Mouse (Mus musculus): ENCODE results near the gene Klhl11.

Klhl11 gene

GRCm38 (mm10) chr11:100472197-100472934 is at the start of gene Klhl11:
Klhl11 (minus strand) TSS chr11:100472741.
- peak; percentile 98 for DNase-seq (ENCODE audit: low read depth)

DNA sequence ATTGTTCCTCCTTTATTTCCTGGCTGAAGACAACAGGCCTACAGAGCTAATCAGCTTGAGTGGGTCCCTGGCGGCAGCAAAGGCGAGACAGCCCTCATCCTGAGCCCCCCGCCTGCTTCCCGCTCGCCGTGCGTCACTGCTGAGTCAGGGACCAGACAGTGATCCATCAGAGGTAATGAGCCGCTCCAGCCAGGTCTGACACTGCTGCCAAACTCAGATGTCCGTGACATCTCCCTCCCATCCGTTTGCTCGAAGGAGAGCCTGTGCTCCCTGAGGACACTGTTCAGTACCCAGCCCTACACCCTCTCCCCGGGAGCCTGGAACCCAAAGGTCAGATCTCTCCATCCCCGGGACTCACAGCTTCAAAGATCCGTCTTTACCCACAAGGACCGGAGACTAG is 48.3 kb upstream of the Klhl11 start:
- no peak for DNase-seq (ENCODE audit: low read depth)

DNA sequence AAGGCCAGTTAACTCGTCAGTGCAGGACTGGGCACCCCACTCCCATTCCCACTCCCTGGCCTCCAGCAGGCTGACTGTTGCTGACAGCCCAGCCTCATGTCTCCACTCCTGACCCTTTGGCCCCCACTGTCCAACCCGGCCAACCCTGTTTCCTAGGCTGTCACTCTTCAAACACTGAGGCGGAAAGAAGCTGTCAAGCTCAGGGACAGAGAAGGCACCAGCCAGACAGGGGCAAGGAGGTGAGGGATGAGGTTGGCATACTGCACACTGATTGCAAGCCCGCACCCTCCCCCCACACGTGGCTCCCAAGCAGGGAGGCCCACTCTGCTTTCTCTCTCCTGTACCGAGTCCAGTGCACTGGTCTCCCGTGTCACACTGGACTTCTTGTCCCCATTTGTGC is 46.6 kb upstream of the Klhl11 start:
- no peak for DNase-seq (ENCODE audit: low read depth)

DNA sequence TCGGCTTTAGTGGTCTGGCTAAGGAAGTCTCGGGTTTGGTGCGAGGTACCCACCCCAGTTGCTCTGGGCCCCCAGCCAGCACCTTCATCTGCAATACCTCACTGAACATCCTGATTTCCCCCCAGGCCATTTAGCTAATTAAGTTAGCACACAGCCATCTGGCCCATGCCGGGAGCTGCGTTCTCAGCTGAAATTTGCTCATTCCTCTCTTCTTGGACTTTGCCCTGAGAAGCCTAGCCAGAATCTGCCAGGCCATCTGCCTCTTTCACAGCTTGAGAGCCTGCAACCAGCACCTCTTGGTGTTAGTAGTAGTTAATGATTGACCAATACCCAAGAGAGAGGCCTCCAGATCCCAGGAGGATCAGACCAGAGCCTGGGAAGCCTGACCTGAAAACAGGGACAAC is 45.6 kb upstream of the Klhl11 start:
- DNase-seq (ENCODE audit: low read depth) = no peak

- DNase-seq (ENCODE audit: low read depth) = no peak
Measured at GRCm38 (mm10) chr11:100516291-100516690, 43.8 kb upstream of the Klhl11 start.

- DNase-seq (ENCODE audit: low read depth) = no peak
Measured at GRCm38 (mm10) chr11:100515789-100516188, 43.2 kb upstream of the Klhl11 start.

- DNase-seq (ENCODE audit: low read depth) = no peak
Measured at GRCm38 (mm10) chr11:100515061-100515460, 42.5 kb upstream of the Klhl11 start.

DNA sequence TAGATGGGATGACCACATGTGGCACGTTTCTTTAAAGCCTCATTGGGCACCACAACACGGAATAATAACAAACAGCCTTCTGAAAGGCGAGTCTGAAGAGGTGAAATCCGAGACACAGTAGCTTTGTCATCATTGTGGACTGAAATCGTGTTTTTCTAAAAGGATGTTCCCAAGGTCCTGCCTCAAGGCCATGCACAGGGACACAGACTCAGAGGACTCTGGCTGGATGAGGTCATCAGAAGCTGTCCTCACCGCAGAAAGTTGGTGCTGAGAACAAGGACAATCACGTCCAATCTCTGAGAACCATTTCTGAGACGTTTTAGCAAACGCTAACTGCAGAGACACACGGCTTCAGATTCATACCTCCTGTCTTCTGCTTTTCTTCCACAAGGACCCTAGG is 41.2 kb upstream of the Klhl11 start:
- DNase-seq (ENCODE audit: low read depth) = no peak

DNA sequence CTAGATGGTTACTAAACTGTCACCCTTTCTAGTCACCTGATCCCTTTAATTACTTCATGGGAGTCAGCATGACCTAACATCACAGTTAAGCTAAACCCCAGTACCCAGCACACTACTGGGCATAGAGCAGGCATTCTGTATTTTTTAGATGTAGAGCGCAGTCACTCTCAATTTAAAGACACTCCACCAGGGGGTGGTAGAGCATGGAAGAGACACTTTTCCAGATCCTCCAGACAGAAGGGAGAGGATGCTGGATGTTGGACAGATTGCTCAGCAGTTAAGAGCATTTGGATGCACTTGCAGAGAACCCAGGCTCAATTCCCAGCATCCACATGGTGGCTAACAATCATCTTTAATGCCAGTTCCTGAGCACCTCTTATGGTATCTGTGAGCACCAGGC is 39.8 kb upstream of the Klhl11 start:
- peak; percentile 73 for DNase-seq (ENCODE audit: low read depth)

DNA sequence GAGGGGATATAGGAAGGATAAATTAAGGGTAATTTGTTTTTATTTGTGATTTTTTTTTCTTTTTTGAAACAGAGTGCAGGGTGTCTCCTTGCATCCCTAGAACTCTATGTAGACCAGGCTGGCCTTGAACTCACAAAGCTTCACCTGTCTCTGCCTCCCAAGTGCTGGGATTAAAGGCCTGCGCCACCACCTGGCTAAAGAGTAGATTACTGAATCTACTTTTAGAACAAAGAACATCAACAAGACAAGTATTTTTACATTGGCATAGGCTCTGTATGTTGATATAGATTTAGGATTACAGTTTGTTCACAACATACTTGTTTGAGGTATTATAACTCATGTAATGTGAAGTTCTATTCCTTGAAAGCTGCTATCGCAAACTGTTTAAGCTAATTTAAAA is 38.0 kb upstream of the Klhl11 start:
- peak; percentile 31 for DNase-seq (ENCODE audit: low read depth)

DNA sequence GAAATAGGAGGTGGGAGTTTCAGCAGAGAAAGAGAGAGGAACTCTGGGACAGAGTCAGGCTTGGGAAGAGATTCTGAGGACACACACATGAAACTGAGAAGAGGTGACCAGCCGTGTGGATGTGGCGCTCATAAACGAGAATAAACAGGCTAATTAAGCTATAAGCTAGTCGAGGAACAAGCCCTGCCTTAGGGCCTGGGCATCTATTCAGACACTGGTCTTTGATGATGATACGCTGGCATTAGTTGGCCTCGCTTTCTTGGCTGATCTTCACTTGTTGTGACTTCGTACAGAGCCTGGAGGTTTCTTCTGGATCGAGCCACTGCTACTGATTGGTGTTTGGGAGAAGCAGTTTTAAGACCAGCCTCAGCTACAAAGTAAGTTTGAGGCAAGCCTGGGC is 33.5 kb upstream of the Klhl11 start:
- DNase-seq (ENCODE audit: low read depth) = no peak

- no peak for DNase-seq (ENCODE audit: low read depth)
Measured at GRCm38 (mm10) chr11:100504990-100505660, 32.6 kb upstream of the Klhl11 start.

- DNase-seq (ENCODE audit: low read depth) = no peak
Measured at GRCm38 (mm10) chr11:100501321-100501720, 28.8 kb upstream of the Klhl11 start.

DNA sequence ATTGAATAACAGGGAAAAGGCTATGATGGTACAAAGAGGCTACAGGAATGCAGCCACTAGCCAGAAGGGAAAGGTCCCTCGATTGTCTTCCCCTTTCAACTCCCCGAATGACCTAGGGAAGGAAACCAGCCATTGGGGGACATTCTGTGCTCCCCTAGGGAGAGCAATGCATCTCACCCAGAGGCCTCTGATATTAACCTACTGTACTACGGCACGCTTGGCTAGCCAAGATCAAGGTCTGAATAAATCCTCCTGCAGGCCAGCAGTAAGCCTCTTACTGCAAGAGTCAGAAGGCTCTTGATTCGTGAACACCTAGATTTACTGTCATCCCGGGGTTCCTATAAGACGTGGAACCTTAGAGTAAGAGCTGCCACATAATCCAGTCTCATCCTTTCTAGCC is 28.1 kb upstream of the Klhl11 start:
- DNase-seq (ENCODE audit: low read depth) = no peak

DNA sequence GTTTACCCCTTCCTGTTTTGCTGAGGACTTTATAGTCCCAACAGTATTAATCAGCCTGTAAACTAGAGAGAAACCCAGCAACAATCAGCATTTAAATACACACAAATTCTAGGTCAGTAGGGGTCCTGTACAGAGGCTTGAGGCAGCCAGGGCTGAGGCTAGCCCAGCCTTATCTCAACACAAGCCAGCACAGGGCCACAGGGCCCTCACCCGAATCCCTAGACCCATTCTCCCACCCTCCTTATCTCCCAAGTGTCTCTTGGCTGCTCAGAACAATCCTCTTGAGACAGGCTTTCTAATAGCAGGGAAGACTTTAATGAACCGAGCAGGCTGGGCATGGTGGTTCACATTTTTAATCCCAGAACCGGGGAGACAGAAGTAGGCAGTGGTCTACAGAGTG is 27.7 kb upstream of the Klhl11 start:
- DNase-seq (ENCODE audit: low read depth) = no peak

DNA sequence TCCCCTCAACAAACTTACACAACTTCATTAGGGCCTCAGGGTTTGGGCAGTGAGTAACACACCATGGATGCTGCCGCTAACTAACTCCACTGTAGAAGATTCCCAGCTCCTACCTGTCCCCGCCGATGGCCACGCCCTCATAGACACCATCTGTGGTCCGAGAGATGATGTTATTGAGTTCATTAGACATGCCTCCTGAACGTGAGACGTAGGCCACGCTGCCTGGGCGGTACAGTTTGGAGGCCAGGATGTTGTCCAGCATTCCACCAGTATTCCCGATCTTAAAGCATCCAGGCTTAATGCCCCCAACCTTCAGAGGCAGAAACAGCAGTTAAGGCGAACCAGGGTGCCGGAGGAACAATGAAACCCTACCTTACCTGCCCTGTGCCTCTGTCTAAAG is 21.2 kb upstream of the Klhl11 start:
- DNase-seq (ENCODE audit: low read depth) = no peak

- peak; percentile 57 for DNase-seq (ENCODE audit: low read depth)
Measured at GRCm38 (mm10) chr11:100490951-100491350, 18.4 kb upstream of the Klhl11 start.

DNA sequence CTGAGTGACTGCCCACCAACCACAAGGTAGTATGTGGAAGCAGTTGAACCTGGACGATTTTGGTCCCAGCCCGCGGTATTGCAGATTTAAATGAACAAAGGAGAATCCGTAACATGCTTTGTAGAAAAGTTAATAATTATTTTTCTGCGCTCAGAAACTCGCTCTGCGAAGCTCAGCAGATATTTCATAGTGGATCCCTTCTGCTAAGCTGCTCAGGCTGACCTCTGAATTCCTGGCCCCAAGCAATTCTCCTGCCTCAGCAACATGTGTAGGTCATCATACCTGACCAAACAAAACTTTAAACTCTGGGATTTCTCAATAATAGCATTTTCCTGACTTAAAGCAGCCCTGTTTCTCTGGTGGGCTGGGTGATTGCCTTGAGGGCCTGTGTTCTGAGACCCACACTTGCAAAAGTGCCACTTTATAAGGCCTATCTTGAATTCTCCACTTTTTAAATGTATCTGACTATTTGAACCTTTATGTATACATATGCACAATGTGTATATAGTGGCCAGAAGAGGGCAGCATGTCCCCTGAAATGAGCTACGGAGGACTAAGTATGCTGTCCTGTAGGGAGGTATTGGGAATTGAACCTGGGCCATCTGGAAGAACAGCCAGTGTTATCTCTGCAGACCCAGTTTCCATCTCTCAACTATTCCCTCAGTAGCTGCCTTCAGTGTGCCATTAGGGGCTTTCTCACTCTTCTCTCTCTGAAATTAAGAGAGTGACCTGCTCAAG is 13.4 kb upstream of the Klhl11 start:
- peak; percentile 65 for DNase-seq (ENCODE audit: low read depth)

DNA sequence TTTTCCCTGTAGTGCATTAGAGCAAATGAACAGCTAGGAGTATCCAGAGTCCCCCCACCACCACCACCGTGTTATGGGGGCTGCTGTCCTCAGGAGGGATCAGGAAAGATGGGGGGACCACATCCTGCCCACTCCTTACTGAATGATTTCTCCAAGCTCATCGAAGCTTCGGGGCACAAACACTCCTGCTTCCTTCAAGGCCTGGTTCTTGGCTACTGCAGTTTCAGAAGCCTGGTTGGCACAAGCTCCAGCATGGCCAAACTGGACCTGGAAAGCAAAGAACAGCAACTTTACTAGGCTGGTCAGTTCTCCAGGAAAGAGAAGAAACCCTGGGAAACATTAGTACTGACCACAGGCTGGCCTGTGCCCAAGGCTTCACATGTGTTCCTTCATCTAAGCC is 11.9 kb upstream of the Klhl11 start:
- no peak for DNase-seq (ENCODE audit: low read depth)

DNA sequence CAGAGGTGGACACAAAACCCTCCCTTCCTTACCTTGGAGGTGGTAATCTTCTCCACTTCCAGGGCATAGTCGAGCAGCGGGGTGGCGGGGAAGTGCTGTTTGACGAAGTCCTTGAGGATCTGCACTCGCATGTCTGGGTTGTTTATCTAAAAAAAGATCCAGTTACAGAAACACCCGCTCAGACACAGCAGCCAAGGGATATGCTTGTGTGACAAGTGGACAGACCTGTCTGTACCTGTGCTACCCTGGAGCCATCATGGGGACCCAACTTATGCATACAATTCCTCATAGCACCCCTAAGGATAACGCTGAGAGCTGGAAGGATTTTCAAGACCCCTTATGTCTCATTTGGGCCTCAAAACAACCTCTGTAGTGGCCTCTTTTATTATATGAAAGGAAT is 6.6 kb upstream of the Klhl11 start:
- no peak for DNase-seq (ENCODE audit: low read depth)

DNA sequence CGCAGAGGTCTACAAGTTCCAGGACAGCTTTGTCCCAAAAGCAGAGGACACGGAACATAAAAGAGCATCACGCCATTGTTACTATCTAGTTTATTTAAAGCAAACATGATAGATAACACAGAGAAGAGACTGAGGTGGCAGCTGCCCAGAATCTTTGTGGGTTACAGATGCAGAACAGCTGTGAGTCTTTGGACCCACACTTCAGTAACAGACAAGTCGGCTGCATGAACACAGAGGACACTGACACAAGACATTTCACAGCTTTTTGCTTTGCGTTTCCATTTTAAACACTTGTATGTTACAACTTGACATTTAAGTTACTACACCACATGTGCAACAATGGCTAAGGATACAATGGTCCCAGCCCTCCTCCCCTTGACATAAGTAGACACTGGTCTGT is 3.7 kb upstream of the Klhl11 start:
- no peak for DNase-seq (ENCODE audit: low read depth)

- DNase-seq (ENCODE audit: low read depth) = no peak
Measured at GRCm38 (mm10) chr11:100472935-100473295, 374 bp upstream of the Klhl11 start.
